Mouse (Mus musculus): ENCODE data around the gene Nod2.

Nod2 gene

DNA sequence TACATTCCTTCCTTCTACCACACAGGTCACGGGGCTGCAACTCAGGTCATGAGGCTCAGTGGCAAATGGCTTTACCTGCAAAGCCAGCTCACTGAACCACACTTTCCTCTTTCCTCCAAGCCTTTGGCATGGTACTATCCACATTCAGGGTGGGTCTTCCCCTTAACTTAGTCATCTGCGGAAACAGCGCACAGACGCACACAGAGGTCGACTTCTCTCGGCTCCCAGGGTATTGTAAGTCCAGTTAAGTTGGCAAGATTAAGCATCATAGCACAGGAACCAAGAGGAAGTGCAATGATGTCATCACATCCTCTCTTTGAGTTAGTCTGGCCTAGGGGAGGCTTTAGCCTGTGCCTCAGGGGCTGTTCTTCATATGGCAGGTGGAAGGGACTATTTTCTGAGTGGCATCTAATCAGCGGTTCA, 13.8 kb upstream of the Nod2 start:
- peak; percentile 43 to 71 for DNase-seq

DNA sequence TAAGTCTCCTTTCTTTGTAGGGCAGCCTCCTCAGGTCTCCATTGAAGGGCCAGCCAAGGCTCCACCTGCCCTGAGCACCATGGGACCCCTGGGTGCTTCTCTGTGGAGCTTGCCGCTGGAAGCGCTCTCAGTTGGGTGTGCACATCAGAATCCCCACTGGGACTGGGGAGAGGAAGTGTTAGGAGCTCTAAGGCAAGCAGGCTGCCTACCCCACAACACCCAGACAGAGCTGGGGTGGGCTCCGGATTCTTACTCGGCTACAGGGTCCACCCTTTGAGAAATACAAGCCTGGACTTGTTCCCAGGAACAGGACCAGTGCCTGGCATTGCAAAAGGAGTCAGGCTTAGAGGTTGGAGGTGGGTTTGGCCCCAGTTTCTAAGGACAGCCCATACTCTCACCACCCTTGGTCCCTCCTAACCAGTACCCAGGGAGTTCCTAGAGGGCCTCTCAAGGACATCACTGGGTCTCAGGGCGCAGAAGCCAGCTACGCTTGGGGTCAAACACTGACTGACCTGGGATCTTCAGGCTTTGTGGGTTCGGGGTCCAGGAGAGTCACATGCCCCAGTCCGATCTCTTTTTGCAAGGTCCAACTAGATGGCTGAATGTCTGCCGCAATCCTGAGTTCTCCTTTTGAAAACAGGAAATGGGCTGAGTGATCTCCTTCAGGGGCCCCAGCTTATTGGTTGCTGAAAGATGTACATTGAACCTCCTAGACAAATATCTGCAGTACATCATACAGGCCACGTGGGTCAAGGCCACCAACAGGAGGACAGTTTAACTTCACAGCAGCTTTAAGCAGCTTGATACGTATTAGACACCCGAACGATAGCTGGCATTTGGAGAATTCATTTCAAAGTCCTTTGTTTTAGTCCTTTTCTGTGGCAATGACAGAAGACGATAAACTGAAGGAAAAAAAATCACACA, 11.4 kb upstream of the Nod2 start, which contains the start of gene Snx20:
Snx20 (minus strand) TSS at position 655 of the 924 bp plus-strand sequence.
- no peak for DNase-seq

DNA sequence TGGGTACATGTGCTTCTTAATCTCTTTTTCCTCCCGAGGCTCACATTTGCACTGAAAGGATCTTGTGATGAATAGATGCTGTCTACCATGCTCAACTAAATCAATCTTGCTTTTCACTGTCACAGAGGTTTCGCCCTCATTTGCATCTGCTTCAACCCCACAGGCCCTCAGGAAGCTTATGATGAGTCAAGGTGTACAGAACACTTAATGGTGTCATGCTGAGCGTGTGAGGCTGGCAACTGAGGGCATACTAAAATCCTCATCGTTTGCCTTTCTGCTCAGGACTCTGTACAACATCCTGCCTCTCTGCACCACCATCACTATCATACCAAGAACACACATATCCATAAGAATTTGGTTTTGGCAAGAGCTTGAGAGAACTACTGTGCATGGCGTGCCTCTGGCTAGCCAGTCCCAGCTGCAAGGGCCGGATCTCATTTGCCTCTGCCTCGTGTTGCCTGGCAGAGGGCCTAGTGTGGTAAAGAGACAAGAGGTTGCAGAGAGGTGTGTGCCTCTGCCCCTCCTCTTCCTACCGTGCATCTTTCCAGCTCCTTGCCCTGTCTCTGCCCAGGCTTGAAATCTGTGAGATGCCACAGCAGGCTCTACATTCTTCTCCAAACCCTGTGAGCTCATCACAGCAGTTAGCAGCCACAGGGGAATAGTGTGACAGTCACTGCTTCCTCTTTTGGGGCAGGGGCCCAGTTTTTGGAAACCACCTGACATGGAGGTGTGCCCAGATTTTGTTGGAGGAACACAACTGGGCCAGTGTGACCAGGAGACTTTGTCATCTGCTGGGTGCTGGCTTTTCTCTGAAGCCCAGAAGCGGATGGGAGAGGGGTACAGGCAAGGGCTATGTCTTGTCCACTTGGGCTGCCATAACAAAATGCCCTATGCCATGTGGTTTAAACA, 9.8 kb upstream of the Nod2 start:
- no peak for DNase-seq

DNA sequence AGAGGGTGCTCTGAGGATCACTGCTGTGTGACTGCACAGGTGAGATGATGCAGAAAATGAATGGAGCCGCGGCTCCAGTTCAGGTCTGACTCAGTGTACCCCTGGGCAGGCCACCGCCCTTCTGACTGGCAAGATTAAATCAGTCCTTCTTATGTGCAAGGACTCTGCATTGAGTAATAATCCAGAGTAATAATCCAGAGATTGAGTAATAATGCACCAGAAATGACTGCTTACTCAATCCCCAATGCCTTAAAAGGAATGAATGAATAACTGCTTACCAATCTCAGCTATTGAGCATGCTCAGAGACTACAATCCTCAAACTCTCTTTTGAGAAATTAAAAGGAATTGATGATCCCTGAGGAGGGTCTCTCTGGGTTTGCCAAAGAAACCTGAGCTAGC, 8.2 kb upstream of the Nod2 start:
- DNase-seq = no peak

DNA sequence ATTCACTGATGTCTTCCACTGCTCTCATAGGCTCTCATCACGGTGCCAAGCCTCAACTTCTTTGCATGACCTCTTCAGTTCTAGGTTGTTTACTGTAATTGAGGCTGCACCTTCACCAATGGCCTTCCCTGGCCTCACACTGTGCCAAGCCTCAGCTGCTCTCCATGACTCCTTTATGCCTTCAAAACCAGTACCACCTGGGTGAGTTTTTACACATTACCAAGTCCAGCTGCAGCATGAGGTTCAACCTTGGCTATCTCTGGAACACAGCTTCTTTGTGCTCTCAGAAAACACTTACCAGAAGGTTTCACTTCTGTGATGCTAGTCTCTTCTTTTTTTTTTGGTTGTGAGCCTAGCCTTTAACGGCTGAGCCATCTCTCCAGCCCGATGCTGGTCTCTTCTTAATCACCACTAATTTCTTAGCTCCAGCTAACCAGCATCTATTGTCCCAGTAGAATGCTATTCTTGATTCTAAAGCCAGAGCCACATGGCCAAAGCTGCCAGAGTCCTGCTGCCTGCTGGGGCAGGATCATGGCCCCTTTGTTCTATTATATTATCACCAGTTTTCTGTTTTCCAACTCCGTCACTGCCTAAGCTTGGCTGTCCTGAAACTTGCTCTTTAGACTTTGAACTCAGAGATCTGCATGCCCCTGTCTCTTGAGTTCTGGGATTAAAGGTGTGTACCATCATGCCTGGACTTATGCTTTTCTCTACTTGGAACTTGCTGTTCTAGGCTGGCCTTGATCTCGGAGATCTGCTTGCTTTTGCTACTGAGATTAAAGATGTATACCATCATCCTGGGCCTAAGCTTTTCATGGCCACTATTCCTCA, 4.2 kb upstream of the Nod2 start:
- DNase-seq = peak; percentile 39 to 65

DNA sequence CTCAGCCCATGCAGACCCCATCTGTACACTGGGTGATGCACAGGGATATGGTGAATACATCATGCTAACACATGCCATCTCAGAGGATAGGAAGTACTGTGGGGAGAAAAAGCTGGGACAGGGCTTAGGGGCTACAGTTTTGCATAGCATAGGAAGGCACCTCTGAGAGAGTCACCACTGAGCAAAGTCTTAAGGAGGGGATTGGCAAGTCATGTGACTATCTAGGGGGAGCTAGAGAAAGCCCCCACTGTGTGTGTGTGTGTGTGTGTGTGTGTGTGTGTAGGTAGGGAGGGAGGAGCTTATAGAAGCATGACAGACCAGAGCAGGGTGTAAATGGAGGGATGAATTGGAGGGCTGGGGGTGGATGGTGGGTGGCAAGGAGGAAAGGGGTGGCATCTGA, 1.2 kb downstream of the Nod2 start:
- DNase-seq = no peak

DNA sequence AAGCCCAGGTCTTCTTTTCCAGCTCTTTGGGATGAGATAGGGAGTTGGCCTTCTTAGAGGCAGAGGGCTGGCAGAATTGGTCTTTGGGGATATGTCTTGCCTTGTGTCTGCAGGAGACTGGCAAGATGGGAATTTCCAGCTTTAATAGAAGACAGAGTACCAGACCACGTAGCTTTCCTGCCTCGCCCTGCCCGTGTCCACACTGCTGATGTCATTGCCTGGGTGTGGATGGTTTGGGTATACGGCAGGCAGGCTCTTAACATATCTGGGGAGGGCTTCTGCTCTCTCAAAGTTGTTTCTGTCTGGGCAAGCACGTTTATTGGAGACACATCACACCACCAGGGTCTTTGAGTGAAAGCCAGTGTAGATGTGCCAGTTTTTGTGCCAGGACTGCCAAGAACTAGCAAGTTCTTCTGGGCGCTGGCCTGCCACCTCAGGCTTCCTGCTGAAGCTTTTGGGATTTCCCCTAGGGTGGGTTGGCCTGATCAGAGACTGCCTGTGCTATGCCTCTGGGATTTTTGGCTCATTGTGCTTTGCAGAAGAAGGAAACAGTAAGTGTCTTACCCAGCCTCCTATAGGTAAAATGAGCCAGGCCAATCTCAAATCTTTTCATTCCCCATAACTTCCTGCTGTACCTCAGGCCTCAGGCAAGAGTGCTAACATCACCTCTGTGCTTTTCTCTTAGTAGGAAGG, 3.0 kb downstream of the Nod2 start:
- peak in 1 of 2 experiments; percentile 26 for DNase-seq

DNA sequence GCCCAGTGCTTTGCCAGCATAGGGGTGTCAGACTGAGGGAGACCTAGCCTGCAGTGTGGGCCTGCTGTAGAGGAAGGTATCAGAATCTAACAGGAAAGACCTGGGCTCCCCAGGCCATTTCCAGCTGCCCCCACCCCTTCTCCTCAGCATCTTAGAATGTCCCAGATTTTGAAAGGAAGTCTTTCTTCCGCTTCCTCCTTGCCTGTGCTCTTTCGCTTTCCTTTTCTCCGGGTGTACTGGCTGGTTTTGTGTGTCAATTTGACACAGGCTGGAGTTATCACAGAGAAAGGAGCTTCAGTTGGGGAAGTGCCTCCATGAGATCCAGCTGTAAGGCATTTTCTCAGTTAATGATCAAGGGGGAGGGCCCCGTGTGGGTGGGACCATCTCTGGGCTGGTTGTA, 4.0 kb downstream of the Nod2 start:
- peak; percentile 31 to 41 for DNase-seq

DNA sequence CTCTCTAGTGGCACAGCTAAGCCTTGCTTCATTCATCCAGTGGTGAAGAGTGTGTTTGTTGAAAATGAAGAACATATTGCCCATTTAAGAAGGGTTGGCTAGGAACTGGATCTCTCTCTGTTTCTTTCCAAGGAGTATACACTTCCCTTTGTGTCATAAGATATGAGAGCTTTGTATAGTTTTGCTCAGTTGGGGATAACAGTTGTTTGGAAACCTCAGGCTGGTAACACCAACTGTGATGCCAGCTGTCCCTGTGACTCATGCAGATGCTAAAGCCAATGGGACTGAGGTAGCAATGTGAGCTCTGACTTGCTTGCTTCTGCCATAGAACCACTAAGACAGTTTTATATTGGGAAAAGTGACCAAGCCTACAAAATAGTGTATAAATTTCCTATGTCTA, 8.2 kb downstream of the Nod2 start:
- DNase-seq = no peak

DNA sequence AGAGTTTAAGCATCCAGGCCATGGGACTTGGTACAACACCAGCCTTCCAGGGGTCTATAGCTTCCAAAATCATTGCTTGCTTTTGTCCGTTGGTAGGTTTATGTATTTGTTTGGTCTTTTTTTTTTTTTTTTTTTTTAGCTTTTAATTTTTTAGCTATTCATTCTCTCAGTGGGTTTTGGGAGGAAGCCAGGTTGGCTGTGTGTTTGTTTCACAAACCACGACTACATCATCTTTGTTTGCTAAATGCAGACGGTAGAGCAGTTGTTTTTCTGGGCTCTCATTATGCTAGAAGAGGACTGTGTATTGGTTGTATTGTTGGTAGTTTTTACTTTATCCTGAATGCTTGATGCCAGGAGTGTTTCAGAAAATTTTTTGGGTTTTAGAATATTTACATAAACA, 12.8 kb downstream of the Nod2 start:
- no peak for DNase-seq

DNA sequence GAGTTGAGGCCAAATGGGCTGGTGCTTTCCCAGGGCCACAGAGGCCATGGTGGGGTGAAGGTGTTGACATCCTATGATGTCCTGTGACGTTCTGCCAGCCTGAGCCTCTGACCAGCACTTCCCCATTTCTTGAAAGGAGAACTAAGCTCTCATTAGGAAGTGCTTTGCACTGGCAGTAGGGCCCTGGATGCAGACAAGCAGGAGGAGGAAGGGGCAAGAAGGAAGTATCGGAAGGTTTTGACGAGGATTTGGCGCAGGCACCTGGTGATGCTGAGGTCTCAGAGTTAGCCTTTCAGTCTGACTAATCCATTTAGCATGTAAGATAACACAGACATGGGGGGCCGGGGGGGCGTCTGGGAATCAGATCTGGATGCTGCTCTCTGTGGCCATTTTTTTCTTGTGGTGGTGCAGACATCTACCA, 15.3 kb downstream of the Nod2 start:
- DNase-seq = no peak

DNA sequence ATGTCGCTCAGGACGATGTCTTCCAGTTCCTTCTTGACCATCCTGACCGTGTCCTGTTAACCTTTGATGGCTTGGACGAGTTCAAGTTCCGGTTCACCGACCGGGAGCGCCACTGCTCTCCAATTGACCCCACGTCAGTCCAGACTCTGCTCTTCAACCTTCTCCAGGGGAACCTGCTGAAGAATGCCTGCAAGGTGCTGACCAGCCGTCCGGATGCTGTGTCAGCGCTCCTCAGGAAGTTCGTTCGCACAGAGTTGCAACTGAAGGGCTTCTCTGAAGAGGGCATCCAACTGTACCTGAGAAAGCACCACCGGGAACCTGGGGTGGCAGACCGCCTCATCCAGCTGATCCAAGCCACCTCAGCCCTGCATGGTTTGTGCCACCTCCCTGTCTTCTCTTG, 17.0 kb downstream of the Nod2 start:
- peak; percentile 84 to 90 for DNase-seq

DNA sequence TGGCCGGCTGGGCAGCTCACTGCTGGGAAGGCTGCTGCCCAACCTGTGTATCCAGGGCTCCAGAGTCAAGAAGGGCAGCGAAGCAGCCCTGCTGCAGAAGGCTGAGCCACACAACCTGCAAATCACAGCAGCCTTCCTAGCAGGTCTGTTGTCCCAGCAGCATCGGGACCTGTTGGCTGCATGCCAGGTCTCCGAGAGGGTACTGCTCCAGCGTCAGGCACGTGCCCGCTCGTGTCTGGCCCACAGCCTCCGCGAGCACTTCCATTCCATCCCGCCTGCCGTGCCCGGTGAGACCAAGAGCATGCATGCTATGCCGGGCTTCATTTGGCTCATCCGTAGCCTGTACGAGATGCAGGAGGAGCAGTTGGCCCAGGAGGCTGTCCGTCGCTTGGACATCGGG, 17.8 kb downstream of the Nod2 start:
- DNase-seq = peak; percentile 54 to 77

DNA sequence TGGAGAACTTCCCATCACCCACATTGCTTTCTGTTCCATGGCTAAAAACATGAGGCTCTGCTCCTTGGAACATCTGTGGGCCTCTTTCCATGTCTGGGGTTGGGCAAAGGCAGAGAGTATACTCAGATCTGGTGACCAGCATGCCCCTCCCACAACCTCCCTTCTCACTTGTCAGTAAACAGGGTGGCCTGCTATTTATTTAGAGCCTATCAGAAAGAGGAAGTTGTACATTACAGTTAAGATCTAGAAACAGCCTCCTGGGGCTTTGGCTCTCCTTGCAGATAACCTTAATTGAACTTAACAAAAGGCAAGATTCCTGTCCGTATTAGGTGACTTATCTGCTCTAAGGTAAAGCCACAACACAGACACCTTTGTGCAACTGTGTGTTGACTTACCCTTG, 19.3 kb downstream of the Nod2 start:
- DNase-seq = peak; percentile 39 to 49

DNA sequence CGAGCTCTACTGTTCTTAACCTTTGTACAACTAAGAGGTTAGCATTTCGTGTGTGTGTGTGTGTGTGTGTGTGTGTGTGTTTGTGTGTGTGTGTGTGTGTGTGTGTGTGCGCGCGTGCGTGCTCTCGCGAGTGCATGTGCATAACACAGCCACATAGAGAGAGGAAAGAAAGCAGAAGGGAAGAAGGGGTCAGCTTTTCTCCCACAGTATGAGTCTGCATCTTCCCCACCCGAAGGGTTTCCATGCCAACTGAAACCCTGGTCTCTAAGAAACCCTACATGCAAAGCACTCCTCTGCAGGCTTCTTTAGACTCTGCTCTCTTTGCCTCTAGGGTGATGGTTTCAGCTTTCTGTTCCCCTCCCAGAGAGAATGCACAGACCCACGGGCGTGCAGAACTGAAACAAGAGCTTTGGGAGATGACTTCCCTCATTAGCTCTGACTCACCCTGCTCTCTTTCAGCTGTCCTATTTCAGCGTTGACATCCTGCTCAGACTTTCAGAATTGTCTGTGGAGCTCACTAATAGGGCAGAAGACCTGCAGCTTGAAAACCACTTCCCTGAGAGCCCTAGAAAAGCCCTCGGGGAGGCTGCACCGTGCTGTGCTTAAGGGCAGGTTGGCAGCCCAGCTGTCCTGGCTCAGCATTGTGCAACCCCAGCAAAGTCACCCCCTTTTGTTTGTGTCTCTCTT, 21.4 kb downstream of the Nod2 start:
- DNase-seq = peak; percentile 21 to 35

DNA sequence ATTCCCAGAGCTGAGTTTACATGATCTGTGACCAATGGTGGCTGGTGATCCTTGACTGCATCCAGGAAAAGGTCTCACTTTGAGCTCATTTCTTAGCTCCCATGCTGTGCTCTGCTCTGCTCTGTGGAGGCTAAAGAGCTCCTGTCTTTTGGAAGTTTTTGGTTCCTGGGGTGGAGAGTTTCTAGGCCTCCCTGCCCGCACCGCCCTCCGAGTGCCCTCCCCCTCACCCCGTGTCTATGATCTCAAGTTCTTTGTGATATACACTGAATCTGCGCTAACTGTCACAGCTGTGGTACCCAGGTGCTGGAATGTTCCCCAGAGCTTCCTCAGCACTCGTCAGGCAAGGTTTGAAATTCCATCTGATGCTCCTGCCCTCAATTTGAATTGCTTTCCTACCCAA, 23.7 kb downstream of the Nod2 start:
- no peak for DNase-seq

DNA sequence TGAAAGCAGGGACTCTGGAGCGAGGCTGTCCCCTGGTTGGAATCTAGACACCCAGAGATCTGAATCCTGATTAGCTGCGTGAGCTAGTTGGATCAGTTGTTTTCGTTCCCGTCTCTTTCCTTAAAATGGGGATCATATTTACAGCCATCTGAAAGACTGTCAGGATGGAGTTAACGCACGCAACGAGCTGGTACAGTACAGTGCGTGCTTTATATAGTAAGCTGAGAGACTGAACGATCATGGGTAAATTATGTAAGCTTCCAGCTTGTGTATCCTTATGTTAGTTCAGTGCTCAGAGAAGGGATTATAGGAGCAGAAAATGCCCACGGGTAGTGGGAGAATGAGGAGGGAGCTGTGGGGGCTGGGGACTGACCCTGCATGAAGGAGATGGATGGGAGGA, 24.5 kb downstream of the Nod2 start:
- DNase-seq = no peak

DNA sequence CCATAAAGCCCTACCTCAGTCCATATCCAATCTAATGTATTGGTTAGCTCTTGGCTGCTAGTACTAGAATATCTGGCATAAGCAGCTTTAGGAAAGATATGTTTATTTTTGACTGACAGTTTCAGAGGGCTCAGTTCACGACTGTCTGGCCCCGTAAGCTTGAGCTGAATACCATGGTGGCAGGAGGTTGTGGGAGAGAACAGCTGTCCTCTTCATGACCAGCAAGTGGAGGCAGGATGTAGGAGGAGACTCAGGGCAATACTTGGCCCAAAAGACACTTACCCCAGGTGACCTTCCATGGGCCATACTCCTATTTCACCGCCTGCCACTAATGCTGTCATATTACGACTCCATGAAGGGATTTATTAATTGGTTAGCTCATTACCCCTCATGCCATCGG, 26.7 kb downstream of the Nod2 start:
- DNase-seq = no peak

DNA sequence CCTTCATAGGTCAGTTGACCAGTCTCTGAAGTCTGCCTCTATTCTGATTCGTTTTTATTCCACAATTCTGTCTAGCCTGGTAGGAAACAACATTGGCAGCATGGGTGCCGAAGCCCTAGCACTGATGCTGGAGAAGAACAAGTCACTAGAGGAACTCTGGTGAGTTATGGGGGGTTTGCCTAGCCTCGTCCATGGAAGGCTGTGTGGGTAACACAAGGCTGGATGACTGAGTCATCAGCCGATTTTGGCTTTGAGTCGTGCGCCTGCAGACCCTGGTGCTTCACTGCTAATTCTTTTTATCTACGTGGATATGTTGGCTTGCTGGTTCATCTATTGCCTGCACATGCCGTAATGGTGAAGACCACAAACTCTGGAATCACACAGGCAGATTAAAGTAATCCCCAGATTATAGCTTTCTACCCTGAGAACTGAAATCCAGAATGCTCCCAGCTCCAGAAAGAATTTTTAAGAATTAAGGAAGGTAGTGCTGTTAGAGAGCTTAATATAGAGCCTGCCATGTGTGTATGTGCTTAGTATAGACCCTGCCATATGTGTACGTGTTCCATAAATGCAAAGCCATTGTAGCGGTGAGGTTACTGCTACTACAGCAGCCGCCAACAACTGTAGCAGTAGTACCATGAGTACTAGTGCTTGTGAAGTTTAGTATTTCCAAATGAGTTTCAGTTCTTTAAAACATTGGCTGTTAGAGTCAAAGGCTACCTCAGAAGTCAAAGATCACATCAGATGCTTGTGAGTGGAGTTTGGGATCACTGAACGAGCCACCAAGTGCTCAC, 28.5 kb downstream of the Nod2 start:
- no peak for DNase-seq

DNA sequence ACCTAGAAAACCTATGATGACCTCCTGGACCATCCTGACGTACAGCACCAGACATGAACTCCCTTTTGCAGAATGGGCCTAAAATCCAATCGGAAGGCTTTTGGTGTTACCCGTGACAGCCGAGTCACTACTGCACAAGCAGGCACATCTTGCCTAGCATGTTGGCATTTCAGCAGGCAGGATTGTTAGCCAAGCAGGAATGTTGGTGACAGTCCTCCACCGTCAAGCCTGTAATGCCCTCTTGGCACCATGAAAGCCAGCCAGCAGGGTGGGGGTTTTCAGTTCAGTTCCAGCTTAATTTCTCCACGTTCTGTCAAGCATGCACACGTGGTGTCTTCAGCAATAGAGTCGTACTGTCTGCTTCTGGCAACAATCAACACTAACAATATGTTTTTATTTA, 30.0 kb downstream of the Nod2 start:
- DNase-seq = no peak

DNA sequence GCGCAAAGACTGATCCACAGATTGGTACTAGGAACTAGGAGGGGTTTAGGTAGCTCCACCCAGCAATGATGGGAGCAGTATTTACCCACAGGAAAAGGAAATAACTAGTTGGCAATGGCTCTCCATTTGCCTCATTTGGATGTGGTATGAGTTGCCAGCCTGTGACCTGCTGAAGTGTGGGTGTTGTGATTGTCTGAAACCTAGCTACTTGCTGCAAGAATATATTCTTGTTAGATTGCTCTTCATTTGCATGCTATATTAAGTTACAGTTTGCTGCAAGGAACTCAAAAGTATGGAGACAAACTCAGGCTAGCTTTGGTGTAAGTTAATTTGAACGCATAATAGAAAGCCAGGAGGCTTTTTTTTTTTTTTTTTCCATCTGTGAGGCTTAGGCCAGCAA, 33.5 kb downstream of the Nod2 start:
- DNase-seq = no peak
